ENCODE assay signal across 17 mouse cellular contexts in the genomic region with DNA sequence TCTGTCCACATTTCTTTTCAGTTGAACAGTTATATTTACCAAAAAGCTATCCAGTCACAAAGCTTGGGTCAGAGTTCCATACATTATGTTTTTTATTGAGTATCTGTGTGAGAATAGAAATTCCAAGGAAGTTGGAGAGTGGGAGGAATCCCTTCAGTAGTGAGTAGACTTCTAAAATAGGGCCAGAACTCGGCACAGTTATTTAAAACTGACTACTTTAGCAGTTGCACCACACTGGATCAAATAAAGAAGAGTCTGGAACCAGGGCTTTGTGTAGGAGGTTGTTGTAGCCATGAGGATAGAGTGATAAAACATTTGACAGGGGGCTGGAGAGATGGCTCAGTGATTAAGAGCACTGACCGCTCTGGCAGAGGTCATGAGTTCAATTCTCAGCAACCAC.
"Had no signal": no experiment of that assay in that cellular context is flagged by ENCODE, and none has a peak within 500 bp of the region (broad histone marks: within the 10 kb centered on the region; RNA-seq: fewer than 3 reads in every experiment).

No protein-coding gene starts in this region.

- ATAC-seq: liver, embryonic 12.5 days; liver, postnatal 0 days; lung, postnatal 0 days; midbrain, embryonic 13.5 days; midbrain, embryonic 15.5 days; midbrain, embryonic 16.5 days had no signal

- DNase-seq: left cerebral cortex, postnatal 4 days; liver; liver, embryonic 13.5 days; liver, postnatal 0 days; lung, adult 18-20 months; lung, adult 2 months; lung, embryonic 14.5 days; lung, postnatal 10 days; lung, postnatal 14 days; lung, postnatal 36 days; lung, postnatal 4 days; midbrain, embryonic 14.5 days had no signal
